Mouse (Mus musculus): Measurements from ENCODE around the gene Hexdc.

DNA sequence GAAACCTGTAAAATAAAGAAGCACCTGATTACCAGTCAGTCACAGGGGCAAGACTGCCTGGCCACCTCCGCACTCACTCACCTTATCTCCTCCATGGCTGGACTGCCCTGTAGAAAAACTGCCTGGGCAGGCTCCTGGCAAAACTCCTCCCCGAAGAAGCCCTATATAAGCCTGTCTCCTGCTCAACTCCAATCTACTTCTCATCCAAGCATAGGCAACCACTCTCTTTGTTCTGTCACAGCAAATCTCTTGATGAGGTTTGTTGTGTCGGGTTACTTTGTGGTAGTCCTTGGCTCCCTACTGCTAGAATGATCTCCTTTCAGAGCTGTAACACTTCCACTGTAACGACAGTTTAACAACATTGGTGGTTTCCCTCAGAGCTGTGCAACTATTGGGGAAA, 28.5 kb downstream of the Hexdc start:
- no peak for TF ChIP-seq CTCF (IDR thresholded peaks at IDR 0.05; ENCODE audit: control insufficient read depth, insufficient read depth, low read length)
- no peak for TF ChIP-seq POLR2A (IDR thresholded peaks at IDR 0.05; ENCODE audit: borderline replicate concordance, control insufficient read depth, low read depth, low read length)
